Mouse (Mus musculus) neural tube, embryonic 13.5 days (tissue): Measurements from ENCODE around the gene Ttll11. TPM values are rescaled to one million over a fixed set of nuclear protein-coding genes. Genes with fewer than 3 reads are reported as not detected.

Experiments
- ATAC-seq: fragments of 200-750 bp; cut with Nextera tagmentation; 2 replicates; pipeline ENCODE4 v1.8.0; 2017; ENCODE audit warnings: low read depth, mild to moderate bottlenecking, moderate TSS enrichment, moderate library complexity
- H3K27ac ChIP-seq: fragments of 300-500 bp; sonication (generic); replicated peaks from 2 replicates; pipeline ENCODE4 v1.5.1; 2015; ENCODE audit warnings: moderate library complexity, mild to moderate bottlenecking, inconsistent platforms
- H3K27me3 ChIP-seq: fragments of 300-500 bp; sonication (generic); 2 replicates; pipeline ENCODE4 v1.6.1; 2015; ENCODE audit warnings: mild to moderate bottlenecking, inconsistent platforms
- H3K36me3 ChIP-seq: fragments of 300-500 bp; sonication (generic); 2 replicates; pipeline ENCODE4 v1.6.1; 2015; ENCODE audit warnings: mild to moderate bottlenecking, inconsistent platforms
- H3K4me1 ChIP-seq: fragments of 300-500 bp; sonication (generic); replicated peaks from 2 replicates; pipeline ENCODE4 v1.6.1; 2015; ENCODE audit warnings: inconsistent platforms
- H3K4me2 ChIP-seq: fragments of 300-500 bp; sonication (generic); 2 replicates; pipeline ENCODE4 v1.6.1; 2015; ENCODE audit warnings: inconsistent platforms, mild to moderate bottlenecking, moderate library complexity
- H3K4me3 ChIP-seq: fragments of 300-500 bp; sonication (generic); 2 replicates; pipeline ENCODE4 v1.5.1; 2015; ENCODE audit warnings: mild to moderate bottlenecking, inconsistent platforms
- H3K9ac ChIP-seq: fragments of 300-500 bp; sonication (generic); 2 replicates; pipeline ENCODE4 v1.6.1; 2015; ENCODE audit warnings: moderate library complexity, mild to moderate bottlenecking, inconsistent platforms
- H3K9me3 ChIP-seq: fragments of 300-500 bp; sonication (generic); 2 replicates; pipeline ENCODE4 v1.6.1; 2016; ENCODE audit warnings: inconsistent platforms
- WGBS: fragments of 180-500 bp; shearing (Covaris S2); methylation state at CpG from one replicate; pipeline ENCODE4 v1.1.7; 2015; 5-methylcytosine and 5-hydroxymethylcytosine counted together
- polyA plus RNA-seq: library from polyadenylated mRNA; unstranded; fragments of >200 nt; fragmentation: Nextera tagmentation; extraction: Ambion mirVana; gene quantifications from 2 replicates; pipeline ENCODE4 v1.2.1, GENCODE M21; 2015

The Ttll11 gene
- polyA plus RNA-seq, 1 experiment from 2014 or later: 5.1 TPM

GRCm38 (mm10) chr2:35843896-35844690, 135.6 kb downstream of the Ttll11 start:
- Histone ChIP-seq H3K27ac (no peak overlapping the region), H3K4me2 (no peak overlapping the region), H3K27me3 (no peaks in the 10 kb centered on the region), H3K9me3 (no peaks in the 10 kb centered on the region), H3K36me3 (no peaks in the 10 kb centered on the region), H3K9ac (no peak overlapping the region), H3K4me1 (peaks cover 45% of the 10 kb centered on the region), H3K4me3 (no peak overlapping the region)
- no peak for ATAC-seq
- WGBS: 24% methylated on average over 13 of the region's 13 CpGs

DNA sequence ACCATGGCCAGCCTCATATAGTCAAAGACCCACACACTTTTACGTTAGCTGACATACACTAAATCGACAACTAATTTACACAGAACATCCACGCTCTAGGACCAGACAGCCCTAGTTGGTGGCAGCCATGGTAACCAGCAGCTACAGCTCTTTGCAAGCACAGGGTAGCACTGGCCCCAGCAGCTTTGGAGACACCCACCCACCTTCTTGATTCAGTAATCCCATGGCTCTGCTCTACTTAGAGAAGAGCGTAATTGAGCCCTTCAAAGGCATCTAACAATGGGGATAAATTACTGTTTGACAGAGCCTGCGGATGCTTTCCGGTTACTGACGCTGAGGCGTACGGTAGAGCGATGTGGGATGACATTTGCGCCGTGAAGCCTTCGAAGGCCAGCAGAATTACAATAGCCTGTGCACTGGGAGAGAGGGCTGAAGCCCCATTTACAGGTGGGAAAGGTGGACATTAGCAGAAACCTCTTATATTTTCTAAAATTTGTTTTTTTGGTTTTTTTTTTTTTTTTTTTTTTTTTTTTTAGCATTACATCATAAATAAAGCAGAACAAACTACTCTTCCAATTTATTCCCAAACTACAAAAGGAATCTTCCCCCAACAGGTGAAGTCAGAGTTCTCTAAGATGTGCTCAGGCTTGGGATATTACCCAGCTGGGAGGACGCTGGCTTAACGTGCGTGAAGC, 136.8 kb downstream of the Ttll11 start:
- H3K27ac ChIP-seq: no peak overlapping the region
- no peaks in the 10 kb centered on the region for H3K27me3 ChIP-seq
- no peaks in the 10 kb centered on the region for H3K9me3 ChIP-seq
- no peak overlapping the region for H3K4me2 ChIP-seq
- no peak overlapping the region for H3K4me3 ChIP-seq
- peaks cover 42% of the 10 kb centered on the region for H3K4me1 ChIP-seq
- no peak overlapping the region for H3K9ac ChIP-seq
- WGBS: 44% methylated on average over 16 of the region's 16 CpGs
- H3K36me3 ChIP-seq: no peaks in the 10 kb centered on the region
- ATAC-seq: peak; percentile 34; the same call in 1 of the 2 replicates

GRCm38 (mm10) chr2:35841841-35842420, 137.8 kb downstream of the Ttll11 start:
- peaks cover 42% of the 10 kb centered on the region for H3K4me1 ChIP-seq
- 58% methylated on average over 4 of the region's 4 CpGs for WGBS
- H3K9ac ChIP-seq: no peak overlapping the region
- H3K27ac ChIP-seq: no peak overlapping the region
- no peaks in the 10 kb centered on the region for H3K36me3 ChIP-seq
- H3K4me2 ChIP-seq: no peak overlapping the region
- H3K4me3 ChIP-seq: no peak overlapping the region
- no peak for ATAC-seq
- H3K9me3 ChIP-seq: no peaks in the 10 kb centered on the region
- no peaks in the 10 kb centered on the region for H3K27me3 ChIP-seq

- Histone ChIP-seq H3K9me3 (no peaks in the 10 kb centered on the region), H3K36me3 (no peaks in the 10 kb centered on the region), H3K4me2 (no peak overlapping the region), H3K9ac (no peak overlapping the region), H3K27ac (no peak overlapping the region), H3K4me3 (no peak overlapping the region), H3K27me3 (no peaks in the 10 kb centered on the region), H3K4me1 (peaks cover 42% of the 10 kb centered on the region)
- ATAC-seq: no peak
- WGBS: 20% methylated on average over 14 of the region's 14 CpGs
These were observed 138.5 kb downstream of the Ttll11 start for GRCm38 (mm10) chr2:35840956-35841816.

- H3K27ac ChIP-seq: no peak overlapping the region
- H3K9ac ChIP-seq: no peak overlapping the region
- no peak for ATAC-seq
- no peaks in the 10 kb centered on the region for H3K36me3 ChIP-seq
- WGBS: 84% methylated on average over 11 of the region's 11 CpGs
- H3K4me2 ChIP-seq: no peak overlapping the region
- no peaks in the 10 kb centered on the region for H3K27me3 ChIP-seq
- no peak overlapping the region for H3K4me3 ChIP-seq
- no peaks in the 10 kb centered on the region for H3K9me3 ChIP-seq
- peaks cover 26% of the 10 kb centered on the region for H3K4me1 ChIP-seq
These were observed 140.8 kb downstream of the Ttll11 start for GRCm38 (mm10) chr2:35838751-35839479.

DNA sequence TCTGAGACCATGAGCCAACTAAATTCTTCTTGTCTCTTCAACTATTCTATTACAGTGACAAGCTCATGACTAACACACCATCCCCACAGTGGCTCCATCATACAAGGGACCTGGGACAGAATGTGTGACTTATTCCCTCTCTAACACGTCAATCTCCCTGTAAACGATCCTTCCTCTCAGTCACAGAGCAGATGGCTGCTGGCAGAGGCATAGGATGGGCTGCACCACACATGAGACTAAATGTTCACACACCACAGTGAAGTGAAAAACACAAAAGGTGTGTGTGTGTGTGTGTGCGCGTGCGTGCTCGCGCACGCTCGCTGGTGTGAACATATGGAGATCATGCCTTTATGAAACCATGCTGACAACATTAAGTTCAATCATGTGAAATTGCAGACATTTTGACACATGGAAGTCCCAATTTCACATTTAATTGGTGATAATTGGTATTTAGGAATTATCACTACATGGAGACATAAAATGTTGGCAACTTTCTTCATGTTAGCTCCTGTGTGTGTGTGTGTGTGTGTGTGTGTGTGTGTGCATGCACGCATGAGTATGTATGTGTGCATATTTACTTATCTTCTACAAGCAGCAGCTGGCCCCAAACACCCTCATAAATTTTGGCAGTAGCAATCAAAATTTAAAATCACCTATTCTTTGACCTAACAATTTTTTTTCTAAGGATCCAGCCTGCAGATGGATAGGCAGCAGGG, 145.4 kb downstream of the Ttll11 start:
- Histone ChIP-seq H3K4me1 (peaks cover 8% of the 10 kb centered on the region; the same call in 1 of the 2 replicates), H3K36me3 (no peaks in the 10 kb centered on the region), H3K27me3 (no peaks in the 10 kb centered on the region), H3K4me3 (no peak overlapping the region), H3K9ac (no peak overlapping the region), H3K4me2 (no peak overlapping the region), H3K27ac (no peak overlapping the region), H3K9me3 (no peaks in the 10 kb centered on the region)
- 92% methylated on average over 10 of the region's 10 CpGs for WGBS
- no peak for ATAC-seq

DNA sequence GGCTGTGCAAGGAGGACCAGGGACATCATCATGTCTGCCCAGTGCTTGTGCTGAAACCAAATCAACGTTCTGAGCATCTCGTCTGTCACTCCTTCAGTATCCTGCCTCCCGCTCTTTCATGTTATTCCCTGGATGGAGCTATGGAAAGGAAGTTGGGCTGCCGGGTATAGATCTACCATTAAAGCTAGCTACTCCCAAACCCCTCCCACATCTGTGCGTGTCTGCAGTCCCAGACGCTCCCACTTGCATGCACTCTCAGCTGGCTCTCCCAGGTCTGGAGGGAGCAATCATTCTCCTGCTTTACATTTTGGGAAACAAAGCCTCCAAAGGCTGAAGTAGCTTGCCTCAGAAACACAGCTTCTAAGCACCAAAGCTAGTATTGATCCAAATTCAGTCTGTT, 146.2 kb downstream of the Ttll11 start:
- H3K4me1 ChIP-seq: peaks cover 8% of the 10 kb centered on the region; the same call in 1 of the 2 replicates
- no peak overlapping the region for H3K9ac ChIP-seq
- H3K36me3 ChIP-seq: no peaks in the 10 kb centered on the region
- H3K27me3 ChIP-seq: no peaks in the 10 kb centered on the region
- no peak overlapping the region for H3K4me3 ChIP-seq
- ATAC-seq: 0 out of 2 replicates have a peak, but pooled peaks have one; percentile 50
- no peak overlapping the region for H3K27ac ChIP-seq
- no peak overlapping the region for H3K4me2 ChIP-seq
- H3K9me3 ChIP-seq: no peaks in the 10 kb centered on the region
- whole genome bisulfite sequencing: 41% methylated on average over 6 of the region's 6 CpGs

DNA sequence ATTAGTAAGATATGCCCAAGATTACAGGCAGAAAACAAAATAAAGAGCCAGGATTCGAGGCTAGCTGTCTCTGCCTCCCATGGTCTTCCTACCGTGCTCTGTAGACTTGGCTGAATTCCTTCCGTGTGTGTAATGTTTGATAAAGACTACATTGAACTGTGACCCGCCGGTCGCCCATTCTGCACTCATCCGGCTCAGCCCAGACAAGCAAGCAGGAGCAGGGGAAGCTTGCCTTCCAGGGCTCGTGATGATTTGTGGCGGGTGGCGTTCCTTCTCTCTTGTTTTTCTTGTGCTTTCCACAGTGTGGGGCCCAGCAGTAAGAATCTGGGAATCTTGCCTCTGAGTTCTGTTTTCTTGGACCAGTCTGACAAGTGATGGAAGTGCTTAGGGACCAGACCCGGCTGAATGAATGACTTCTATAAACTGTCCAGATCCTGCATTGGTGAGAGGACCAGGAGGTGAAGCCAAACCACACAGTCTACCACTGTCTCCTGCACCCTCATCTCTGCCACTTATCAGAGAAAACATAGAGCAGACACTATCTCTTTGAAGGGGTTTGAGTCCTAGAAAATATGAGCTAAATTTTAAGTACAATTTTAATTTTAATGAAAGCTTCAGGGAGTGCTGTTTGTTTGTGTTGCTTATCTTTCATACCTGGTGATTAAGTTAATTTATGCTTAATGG, 146.8 kb downstream of the Ttll11 start:
- peaks cover 8% of the 10 kb centered on the region; the same call in 1 of the 2 replicates for H3K4me1 ChIP-seq
- no peaks in the 10 kb centered on the region for H3K36me3 ChIP-seq
- no peak overlapping the region for H3K4me3 ChIP-seq
- no peak for ATAC-seq
- no peak overlapping the region for H3K4me2 ChIP-seq
- no peak overlapping the region for H3K9ac ChIP-seq
- no peaks in the 10 kb centered on the region for H3K9me3 ChIP-seq
- H3K27ac ChIP-seq: no peak overlapping the region
- WGBS: 53% methylated on average over 11 of the region's 11 CpGs
- H3K27me3 ChIP-seq: no peaks in the 10 kb centered on the region

DNA sequence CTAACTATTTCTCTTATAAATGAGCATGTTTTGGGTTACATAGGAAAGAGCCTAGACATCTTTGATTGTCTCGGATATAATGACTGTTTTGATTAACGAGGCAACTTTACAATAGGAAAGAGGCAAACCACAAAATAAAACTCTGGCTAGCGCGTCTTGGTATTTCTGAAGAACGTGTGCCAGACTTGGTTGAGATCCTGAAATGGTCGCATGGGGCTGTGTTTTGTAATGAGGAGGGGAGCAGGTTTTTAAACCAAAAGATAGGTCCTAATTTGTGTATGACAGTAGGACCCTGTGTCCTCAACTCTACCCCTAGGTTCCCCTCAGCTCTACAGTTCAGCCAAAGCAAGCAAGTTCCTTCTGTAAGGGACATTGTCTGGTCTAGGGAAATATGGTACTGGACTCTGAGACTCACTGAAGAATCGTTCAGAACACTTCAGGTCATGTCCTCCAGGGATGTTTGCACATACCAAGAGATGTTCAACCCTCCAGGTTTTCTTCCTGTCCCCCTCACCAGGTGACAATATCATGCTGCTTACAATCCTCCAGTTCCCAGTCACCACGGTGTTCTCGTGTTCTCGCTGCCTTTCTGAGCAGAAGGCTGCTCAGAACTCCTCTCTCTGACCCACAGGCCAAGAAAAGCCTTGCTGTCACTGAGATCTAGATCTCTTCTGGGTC, 147.7 kb downstream of the Ttll11 start:
- Histone ChIP-seq H3K27me3 (no peaks in the 10 kb centered on the region), H3K4me2 (no peak overlapping the region), H3K4me1 (peaks cover 8% of the 10 kb centered on the region; the same call in 1 of the 2 replicates), H3K9me3 (no peaks in the 10 kb centered on the region), H3K36me3 (no peaks in the 10 kb centered on the region), H3K9ac (no peak overlapping the region), H3K27ac (no peak overlapping the region), H3K4me3 (no peak overlapping the region)
- 86% methylated on average over 10 of the region's 10 CpGs for WGBS
- no peak for ATAC-seq
